Mouse (Mus musculus): Measurements from ENCODE around the gene Parg.
A peak's percentile ranks its signal among the peaks of the same experiment; 100 is the strongest.

DNA sequence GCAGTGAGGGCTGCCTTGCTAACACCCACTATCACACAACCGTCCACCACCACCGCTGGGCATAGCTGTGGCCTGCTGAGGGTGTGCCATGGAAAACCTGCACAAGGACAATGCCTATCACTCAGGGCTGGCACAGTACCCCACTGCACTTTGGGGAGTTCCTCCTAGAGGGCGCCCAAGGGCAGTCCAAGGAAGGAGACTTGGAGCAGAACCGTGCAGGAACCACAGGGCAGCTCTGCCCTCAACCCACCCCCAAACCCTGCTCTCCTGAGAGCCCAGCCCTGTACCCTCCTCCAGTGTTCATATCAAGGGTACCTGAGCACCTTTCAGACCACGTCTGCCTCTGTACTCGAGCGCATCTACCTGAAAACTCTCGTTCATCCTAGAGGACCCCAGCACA is 108.1 kb downstream of the Parg start:
- TF ChIP-seq CTCF (IDR thresholded peaks at IDR 0.05; ENCODE audit: control insufficient read depth, insufficient read depth, low read length) (peak; percentile 51), POLR2A (IDR thresholded peaks at IDR 0.05; ENCODE audit: borderline replicate concordance, control insufficient read depth, low read depth, low read length) (no peak)
